Mouse (Mus musculus): ENCODE results near the gene Zswim3. TPM values are rescaled to one million over a fixed set of nuclear protein-coding genes. Genes with fewer than 3 reads are reported as not detected.
"Not testable (repeated sequence)": the region's sequence is repeated elsewhere in the genome, so short reads cannot be mapped to it uniquely, and the experiment has no call there.

Gene Zswim3
- polyA plus RNA-seq, 2 experiments from 2014 or later: 7.0 to 8.1 TPM

- ATAC-seq: no peak
These were observed 10.4 kb downstream of the Zswim3 start for GRCm38 (mm10) chr2:164815348-164815747.

GRCm38 (mm10) chr2:164815821-164816220 lies 10.9 kb downstream of the Zswim3 start:
- ATAC-seq: no peak

GRCm38 (mm10) chr2:164817206-164817605 lies 12.3 kb downstream of the Zswim3 start:
- ATAC-seq: no peak

- ATAC-seq: no peak
These were observed 12.8 kb downstream of the Zswim3 start for GRCm38 (mm10) chr2:164817703-164818102.

- ATAC-seq: no peak
These were observed 16.2 kb downstream of the Zswim3 start for GRCm38 (mm10) chr2:164821060-164821459.

- ATAC-seq: peak; percentile 100
These were observed 17.8 kb downstream of the Zswim3 start, which contains the start of gene Zswim1 for GRCm38 (mm10) chr2:164822636-164823165. Gene Zswim1 (plus strand): TSS chr2:164822686.

- ATAC-seq: no peak
These were observed 18.3 kb downstream of the Zswim3 start for GRCm38 (mm10) chr2:164823181-164823585.

GRCm38 (mm10) chr2:164823969-164824368 lies 19.1 kb downstream of the Zswim3 start:
- no peak for ATAC-seq

- ATAC-seq: no peak
These were observed 20.6 kb downstream of the Zswim3 start for GRCm38 (mm10) chr2:164825521-164825920.

- ATAC-seq: no peak
These were observed 22.4 kb downstream of the Zswim3 start for GRCm38 (mm10) chr2:164827146-164827850.

GRCm38 (mm10) chr2:164828437-164828836 lies 23.5 kb downstream of the Zswim3 start, which contains the start of gene Spata25:
Gene Spata25 (minus strand): TSS chr2:164828537.
- no peak for ATAC-seq

GRCm38 (mm10) chr2:164829090-164829489 lies 24.2 kb downstream of the Zswim3 start:
- ATAC-seq: no peak

GRCm38 (mm10) chr2:164831029-164831428 lies 26.1 kb downstream of the Zswim3 start:
- ATAC-seq: no peak

- ATAC-seq: peak; percentile 1
These were observed 27.3 kb downstream of the Zswim3 start for GRCm38 (mm10) chr2:164832032-164832747.

- peak; percentile 89 for ATAC-seq
These were observed 27.9 kb downstream of the Zswim3 start, which contains the start of gene Ctsa for GRCm38 (mm10) chr2:164832748-164833301. Gene Ctsa (plus strand): TSS chr2:164832873.

GRCm38 (mm10) chr2:164833314-164833959 lies 28.5 kb downstream of the Zswim3 start, which contains the start of gene Neurl2:
Gene Neurl2 (minus strand): TSS chr2:164833456.
- ATAC-seq: peak; percentile 61

- no peak for ATAC-seq
These were observed 29.6 kb downstream of the Zswim3 start for GRCm38 (mm10) chr2:164834531-164834930.

GRCm38 (mm10) chr2:164835164-164835563 lies 30.3 kb downstream of the Zswim3 start:
- no peak for ATAC-seq

- no peak for ATAC-seq
These were observed 40.9 kb downstream of the Zswim3 start for GRCm38 (mm10) chr2:164845782-164846181.

GRCm38 (mm10) chr2:164850061-164850460 lies 45.2 kb downstream of the Zswim3 start:
- peak; percentile 98 for ATAC-seq

GRCm38 (mm10) chr2:164855572-164855971 lies 50.7 kb downstream of the Zswim3 start:
- not testable (repeated sequence) for ATAC-seq

GRCm38 (mm10) chr2:164856309-164857100 lies 51.6 kb downstream of the Zswim3 start:
- peak; percentile 37 for ATAC-seq

All from CD4-positive, CD25-positive, alpha-beta regulatory T cell, adult 4 months (primary cell).